Mouse (Mus musculus): Measurements from ENCODE around the gene Slc35b4. TPM values are rescaled to one million over a fixed set of nuclear protein-coding genes. Genes with fewer than 3 reads are reported as not detected.

Slc35b4 gene
- polyA plus RNA-seq, 1 experiment: 23.5 TPM

- TF ChIP-seq FOSL1 (IDR thresholded peaks at IDR 0.05; ENCODE audit: insufficient read depth, low read length, poor library complexity, severe bottlenecking) (no peak), CTCF (IDR thresholded peaks at IDR 0.05; ENCODE audit: control insufficient read depth, insufficient read depth, insufficient read length) (no peak), MYOG (IDR thresholded peaks at IDR 0.05; ENCODE audit: control insufficient read depth, extremely low read depth, insufficient read length) (no peak), CEBPB (IDR thresholded peaks at IDR 0.05; ENCODE audit: low read depth) (no peak), USF1 (IDR thresholded peaks at IDR 0.05; ENCODE audit: low read depth) (peak; percentile 83), MYOD1 (IDR thresholded peaks at IDR 0.05; ENCODE audit: control insufficient read depth, insufficient read length, low read depth) (no peak)
- Histone ChIP-seq H3K27me3 (ENCODE audit: control insufficient read depth, insufficient read depth, insufficient read length) (no peaks in the 10 kb centered on the region), H3K4me3 (ENCODE audit: insufficient read depth, poor library complexity, severe bottlenecking) (peak overlapping the region; percentile 60), H3K79me2 (ENCODE audit: control insufficient read depth, insufficient read depth) (peaks cover 53% of the 10 kb centered on the region), H3K79me3 (ENCODE audit: low read depth) (peaks cover 17% of the 10 kb centered on the region), H3K36me3 (ENCODE audit: control insufficient read depth, insufficient read depth) (no peaks in the 10 kb centered on the region), H3ac (ENCODE audit: control insufficient read depth, insufficient read length, low read depth) (peak overlapping the region; percentile 78)
Measured at GRCm38 (mm10) chr6:34176111-34176863, 624 bp downstream of the Slc35b4 start.

- H3K4me3 ChIP-seq (ENCODE audit: insufficient read depth, poor library complexity, severe bottlenecking): no peak overlapping the region
- peaks cover 7% of the 10 kb centered on the region for H3K36me3 ChIP-seq (ENCODE audit: control insufficient read depth, insufficient read depth)
- H3ac ChIP-seq (ENCODE audit: control insufficient read depth, insufficient read length, low read depth): no peak overlapping the region
- TF ChIP-seq MYOD1 (IDR thresholded peaks at IDR 0.05; ENCODE audit: control insufficient read depth, insufficient read length, low read depth): no peak
- no peak for TF ChIP-seq USF1 (IDR thresholded peaks at IDR 0.05; ENCODE audit: low read depth)
- peaks cover 17% of the 10 kb centered on the region for H3K79me3 ChIP-seq (ENCODE audit: low read depth)
- peaks cover 56% of the 10 kb centered on the region for H3K79me2 ChIP-seq (ENCODE audit: control insufficient read depth, insufficient read depth)
- H3K27me3 ChIP-seq (ENCODE audit: control insufficient read depth, insufficient read depth, insufficient read length): no peaks in the 10 kb centered on the region
Measured at GRCm38 (mm10) chr6:34174715-34175114, 2.2 kb downstream of the Slc35b4 start.

- no peaks in the 10 kb centered on the region for H3K27me3 ChIP-seq (ENCODE audit: control insufficient read depth, insufficient read depth, insufficient read length)
- TF ChIP-seq MYOD1 (IDR thresholded peaks at IDR 0.05; ENCODE audit: control insufficient read depth, insufficient read length, low read depth): no peak
- TF ChIP-seq USF1 (IDR thresholded peaks at IDR 0.05; ENCODE audit: low read depth): no peak
- no peak for TF ChIP-seq MAX (IDR thresholded peaks at IDR 0.05)
- TF ChIP-seq FOSL1 (IDR thresholded peaks at IDR 0.05; ENCODE audit: insufficient read depth, low read length, poor library complexity, severe bottlenecking): no peak
- TF ChIP-seq CEBPB (IDR thresholded peaks at IDR 0.05; ENCODE audit: low read depth): no peak
- TF ChIP-seq MYOG (IDR thresholded peaks at IDR 0.05; ENCODE audit: control insufficient read depth, extremely low read depth, insufficient read length): no peak
- TF ChIP-seq CTCF (IDR thresholded peaks at IDR 0.05; ENCODE audit: control insufficient read depth, insufficient read depth, insufficient read length): no peak
- H3K36me3 ChIP-seq (ENCODE audit: control insufficient read depth, insufficient read depth): peaks cover 14% of the 10 kb centered on the region
- H3ac ChIP-seq (ENCODE audit: control insufficient read depth, insufficient read length, low read depth): no peak overlapping the region
- no peak overlapping the region for H3K4me3 ChIP-seq (ENCODE audit: insufficient read depth, poor library complexity, severe bottlenecking)
- H3K79me2 ChIP-seq (ENCODE audit: control insufficient read depth, insufficient read depth): peaks cover 56% of the 10 kb centered on the region
- H3K79me3 ChIP-seq (ENCODE audit: low read depth): peaks cover 17% of the 10 kb centered on the region
Measured at GRCm38 (mm10) chr6:34173251-34173650, 3.7 kb downstream of the Slc35b4 start.

- Histone ChIP-seq H3K79me2 (ENCODE audit: control insufficient read depth, insufficient read depth) (peaks cover 56% of the 10 kb centered on the region), H3ac (ENCODE audit: control insufficient read depth, insufficient read length, low read depth) (no peak overlapping the region), H3K27me3 (ENCODE audit: control insufficient read depth, insufficient read depth, insufficient read length) (no peaks in the 10 kb centered on the region), H3K36me3 (ENCODE audit: control insufficient read depth, insufficient read depth) (peaks cover 23% of the 10 kb centered on the region), H3K79me3 (ENCODE audit: low read depth) (peaks cover 17% of the 10 kb centered on the region), H3K4me3 (ENCODE audit: insufficient read depth, poor library complexity, severe bottlenecking) (no peak overlapping the region)
- TF ChIP-seq FOSL1 (IDR thresholded peaks at IDR 0.05; ENCODE audit: insufficient read depth, low read length, poor library complexity, severe bottlenecking): no peak
- no peak for TF ChIP-seq USF1 (IDR thresholded peaks at IDR 0.05; ENCODE audit: low read depth)
- TF ChIP-seq MAX (IDR thresholded peaks at IDR 0.05): no peak
- TF ChIP-seq MYOG (IDR thresholded peaks at IDR 0.05; ENCODE audit: control insufficient read depth, extremely low read depth, insufficient read length): no peak
- no peak for TF ChIP-seq MYOD1 (IDR thresholded peaks at IDR 0.05; ENCODE audit: control insufficient read depth, insufficient read length, low read depth)
- TF ChIP-seq CTCF (IDR thresholded peaks at IDR 0.05; ENCODE audit: control insufficient read depth, insufficient read depth, insufficient read length): no peak
Measured at GRCm38 (mm10) chr6:34171748-34172457, 5.0 kb downstream of the Slc35b4 start.

GRCm38 (mm10) chr6:34170844-34171494 is 5.9 kb downstream of the Slc35b4 start:
- H3K79me3 ChIP-seq (ENCODE audit: low read depth): peaks cover 16% of the 10 kb centered on the region
- TF ChIP-seq FOSL1 (IDR thresholded peaks at IDR 0.05; ENCODE audit: insufficient read depth, low read length, poor library complexity, severe bottlenecking) (no peak), CEBPB (IDR thresholded peaks at IDR 0.05; ENCODE audit: low read depth) (no peak)

More at GRCm38 (mm10) chr6:34170844-34171494, 5.9 kb downstream of the Slc35b4 start:
- H3K79me2 ChIP-seq (ENCODE audit: control insufficient read depth, insufficient read depth): peaks cover 49% of the 10 kb centered on the region
- no peaks in the 10 kb centered on the region for H3K27me3 ChIP-seq (ENCODE audit: control insufficient read depth, insufficient read depth, insufficient read length)
- no peak overlapping the region for H3K4me3 ChIP-seq (ENCODE audit: insufficient read depth, poor library complexity, severe bottlenecking)
- H3K36me3 ChIP-seq (ENCODE audit: control insufficient read depth, insufficient read depth): peaks cover 31% of the 10 kb centered on the region
- H3ac ChIP-seq (ENCODE audit: control insufficient read depth, insufficient read length, low read depth): no peak overlapping the region

Data from C2C12 (cell line).